Mouse (Mus musculus): Measurements from ENCODE around the gene Dpm1. TPM values are rescaled to one million over a fixed set of nuclear protein-coding genes. Genes with fewer than 3 reads are reported as not detected.

The Dpm1 gene
- polyA plus RNA-seq, 1 experiment from 2014 or later = 96.2 TPM

GRCm38 (mm10) chr2:168161978-168162377 lies 68.4 kb downstream of the Dpm1 start:
- H3K9ac ChIP-seq = peak overlapping the region; percentile 61
- no peak; the same call in 1 of the 2 replicates for ATAC-seq (ENCODE audit: insufficient number of reproducible peaks, low FRiP score)
- peak overlapping the region; percentile 78 for H3K27ac ChIP-seq (ENCODE audit: poor library complexity, severe bottlenecking)
- 4% methylated on average over 14 of the region's 14 CpGs for WGBS
- H3K36me3 ChIP-seq = no peaks in the 10 kb centered on the region
- H3K4me3 ChIP-seq = peak overlapping the region; percentile 43
- no peaks in the 10 kb centered on the region for H3K9me3 ChIP-seq (replicated peaks)
- H3K4me1 ChIP-seq (replicated peaks) = peaks cover 34% of the 10 kb centered on the region
- no peaks in the 10 kb centered on the region for H3K27me3 ChIP-seq (replicated peaks)
- peak overlapping the region; percentile 69 for H3K4me2 ChIP-seq

DNA sequence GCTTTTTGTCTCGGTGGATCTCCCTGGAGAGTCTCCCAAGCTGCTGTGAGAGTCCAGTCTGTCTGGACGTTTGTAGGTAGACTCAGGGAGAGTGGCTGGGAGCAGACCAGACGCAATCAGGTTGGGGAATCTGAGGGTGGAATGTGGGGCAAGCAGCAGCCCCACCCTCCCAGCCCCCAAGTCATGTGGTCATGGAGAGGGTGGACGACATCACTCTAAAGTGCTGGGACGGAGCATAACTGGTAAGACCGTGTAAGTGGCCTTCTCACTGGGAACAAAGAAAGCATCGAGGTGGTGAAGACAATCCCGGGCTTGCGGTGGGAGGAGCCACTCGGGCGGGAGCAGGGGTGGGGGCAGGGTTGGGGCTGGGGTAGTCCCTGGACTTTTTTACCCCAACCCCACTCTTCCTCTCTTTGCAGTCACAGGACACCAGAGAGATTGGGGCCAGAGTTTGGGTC lies 68.8 kb downstream of the Dpm1 start:
- H3K4me2 ChIP-seq = peak overlapping the region; percentile 69
- ATAC-seq (ENCODE audit: insufficient number of reproducible peaks, low FRiP score) = no peak; the same call in 1 of the 2 replicates
- 2% methylated on average over 11 of the region's 11 CpGs for WGBS

DNA sequence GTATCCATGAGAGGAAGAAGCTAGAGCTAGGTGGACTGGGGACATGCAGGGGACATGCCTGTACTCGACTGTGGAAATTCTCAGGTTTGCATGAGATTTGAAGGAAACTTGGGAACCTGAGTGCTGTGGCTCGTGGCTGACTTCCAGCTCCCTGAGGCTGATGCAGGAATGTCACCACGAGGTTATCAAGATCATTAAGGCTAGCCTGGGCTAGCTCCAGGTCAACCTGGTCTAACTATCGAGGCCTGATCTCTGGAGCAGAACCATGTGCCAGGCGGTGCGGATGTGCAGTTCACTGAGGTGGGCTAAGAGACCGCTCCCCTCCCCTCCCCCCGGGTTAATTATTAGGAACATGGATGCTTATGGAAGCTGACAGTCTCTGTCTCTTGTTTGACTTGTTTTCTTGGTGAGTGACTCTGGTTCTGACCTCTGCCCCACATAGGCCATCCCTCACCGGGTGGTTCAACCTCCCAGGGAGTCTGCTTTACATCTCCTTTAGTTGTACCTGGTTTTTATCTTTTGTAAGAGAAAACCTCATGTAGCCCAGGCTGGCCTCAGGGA lies 69.9 kb downstream of the Dpm1 start:
- H3K36me3 ChIP-seq = no peaks in the 10 kb centered on the region
- H3K9me3 ChIP-seq (replicated peaks) = no peaks in the 10 kb centered on the region
- peaks cover 31% of the 10 kb centered on the region for H3K4me1 ChIP-seq (replicated peaks)
- no peaks in the 10 kb centered on the region for H3K27me3 ChIP-seq (replicated peaks)
- WGBS = 81% methylated on average over 9 of the region's 9 CpGs
- H3K4me3 ChIP-seq = no peak overlapping the region
- H3K9ac ChIP-seq = no peak overlapping the region
- H3K27ac ChIP-seq (ENCODE audit: poor library complexity, severe bottlenecking) = no peak overlapping the region
- no peak overlapping the region for H3K4me2 ChIP-seq
- no peak for ATAC-seq (ENCODE audit: insufficient number of reproducible peaks, low FRiP score)

More for the DNA sequence above, 68.8 kb downstream of the Dpm1 start:
- Histone ChIP-seq H3K27me3 (replicated peaks) (no peaks in the 10 kb centered on the region), H3K9ac (peak overlapping the region; percentile 61), H3K4me3 (peak overlapping the region; percentile 43), H3K27ac (ENCODE audit: poor library complexity, severe bottlenecking) (peak overlapping the region; percentile 78), H3K9me3 (replicated peaks) (no peaks in the 10 kb centered on the region), H3K4me1 (replicated peaks) (peaks cover 30% of the 10 kb centered on the region), H3K36me3 (no peaks in the 10 kb centered on the region)

Small RNAs within 50 kb of the gene (microRNA-seq; reads per million reads assigned to microRNA genes)
- not detected for gene Gm24561

Other genes with a start within 250 kb of the Dpm1 start
- 1.3 and 1.5 TPM in 2 replicates for gene Ripor3, start 220.0 kb downstream of the Dpm1 start, polyA plus RNA-seq (2016; fragmentation: Nextera tagmentation; extraction: Ambion mirVana)
- gene Pard6b, start 149.6 kb downstream of the Dpm1 start, polyA plus RNA-seq (2016; fragmentation: Nextera tagmentation; extraction: Ambion mirVana) = 13.0 and 13.2 TPM in 2 replicates
- gene Adnp, start 23.5 kb downstream of the Dpm1 start, polyA plus RNA-seq (2016; fragmentation: Nextera tagmentation; extraction: Ambion mirVana) = 9.1 and 11.2 TPM in 2 replicates
- gene Gm20716, start 227 bp downstream of the Dpm1 start, polyA plus RNA-seq (2016; fragmentation: Nextera tagmentation; extraction: Ambion mirVana) = 15.0 and 15.5 TPM in 2 replicates
- 6.5 and 7.0 TPM in 2 replicates for gene Mocs3, start within 50 bp of the Dpm1 start, polyA plus RNA-seq (2016; fragmentation: Nextera tagmentation; extraction: Ambion mirVana)
- 2.1 and 2.7 TPM in 2 replicates for gene Kcng1, start 51.1 kb upstream of the Dpm1 start, polyA plus RNA-seq (2016; fragmentation: Nextera tagmentation; extraction: Ambion mirVana)

Data from heart, embryonic 12.5 days (tissue).